Mouse (Mus musculus) forebrain, embryonic 13.5 days (tissue): Measurements from ENCODE around the gene Adam8. TPM values are rescaled to one million over a fixed set of nuclear protein-coding genes. Genes with fewer than 3 reads are reported as not detected.

Source experiments
- ATAC-seq: fragments of 200-750 bp; cut with Nextera tagmentation; 2 replicates; pipeline ENCODE4 v1.8.0; 2017
- H3K27ac ChIP-seq: fragments of 300-500 bp; sonication (generic); 2 replicates; pipeline ENCODE4 v1.5.1; 2015; ENCODE audit warnings: inconsistent platforms, mild to moderate bottlenecking, moderate library complexity
- H3K27me3 ChIP-seq: fragments of 300-500 bp; sonication (generic); 2 replicates; pipeline ENCODE4 v1.6.1; 2015; ENCODE audit warnings: mild to moderate bottlenecking, inconsistent platforms
- H3K36me3 ChIP-seq: fragments of 300-500 bp; sonication (generic); 2 replicates; pipeline ENCODE4 v1.6.1; 2015; ENCODE audit warnings: mild to moderate bottlenecking, inconsistent platforms; ENCODE audit not compliant: poor library complexity, severe bottlenecking
- H3K4me1 ChIP-seq: fragments of 300-500 bp; sonication (generic); 2 replicates; pipeline ENCODE4 v1.6.1; 2015; ENCODE audit warnings: inconsistent platforms
- H3K4me2 ChIP-seq: fragments of 300-500 bp; sonication (generic); 2 replicates; pipeline ENCODE4 v1.6.1; 2015; ENCODE audit warnings: inconsistent platforms, mild to moderate bottlenecking, moderate library complexity
- H3K4me3 ChIP-seq: fragments of 300-500 bp; sonication (generic); 2 replicates; pipeline ENCODE4 v1.5.1; 2015; ENCODE audit warnings: mild to moderate bottlenecking, inconsistent platforms
- H3K9ac ChIP-seq: fragments of 300-500 bp; sonication (generic); 2 replicates; pipeline ENCODE4 v1.6.1; 2015; ENCODE audit warnings: mild to moderate bottlenecking, inconsistent platforms
- H3K9me3 ChIP-seq: fragments of 300-500 bp; sonication (generic); replicated peaks from 2 replicates; pipeline ENCODE4 v1.6.1; 2016; ENCODE audit warnings: inconsistent platforms
- WGBS: fragments of 180-500 bp; shearing (Covaris S2); methylation state at CpG from one replicate; pipeline ENCODE4 v1.1.7; 2015; 5-methylcytosine and 5-hydroxymethylcytosine counted together
- polyA plus RNA-seq: library from polyadenylated mRNA; unstranded; fragments of >200 nt; fragmentation: Nextera tagmentation; extraction: Ambion mirVana; gene quantifications from 2 replicates; pipeline ENCODE4 v1.2.1, GENCODE M21; 2015

Adam8 gene
- polyA plus RNA-seq = 3.9 and 4.3 TPM in 2 replicates

DNA sequence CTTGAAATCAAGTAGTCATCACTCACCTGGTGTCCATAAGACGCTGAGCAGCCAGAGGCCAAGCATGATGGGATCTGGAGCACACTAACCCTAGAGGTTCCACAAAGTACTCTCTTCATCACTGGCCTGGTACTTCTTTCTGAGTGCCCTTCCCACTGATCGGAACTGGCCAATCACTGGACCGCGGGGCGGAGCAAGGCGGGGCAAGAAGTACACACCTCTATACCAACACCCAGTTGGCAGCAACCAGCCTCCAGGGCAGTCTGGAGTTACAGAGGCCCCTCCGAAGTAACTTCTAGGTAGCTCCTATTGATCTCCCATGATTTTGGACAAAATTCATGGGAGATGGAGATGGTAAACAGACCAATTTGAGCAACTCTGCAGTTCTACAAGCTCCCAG, at the start of gene Adam8:
TSS of gene Adam8 (minus strand) at position 157 of the 400 bp plus-strand sequence.
- no peaks in the 10 kb centered on the region for H3K27me3 ChIP-seq
- H3K9ac ChIP-seq = no peak within 1 kb of the TSS
- H3K4me2 ChIP-seq = no peak within 1 kb of the TSS
- peak; percentile 43; the same call in 1 of the 2 replicates for ATAC-seq
- no peak within 1 kb of the TSS for H3K4me3 ChIP-seq
- H3K9me3 ChIP-seq = no peaks in the 10 kb centered on the region
- no peaks in the 10 kb centered on the region for H3K4me1 ChIP-seq
- H3K27ac ChIP-seq = no peak within 1 kb of the TSS
- H3K36me3 ChIP-seq = peaks cover 25% of the 10 kb centered on the region
- WGBS = 29% methylated on average over 7 of the region's 7 CpGs

DNA sequence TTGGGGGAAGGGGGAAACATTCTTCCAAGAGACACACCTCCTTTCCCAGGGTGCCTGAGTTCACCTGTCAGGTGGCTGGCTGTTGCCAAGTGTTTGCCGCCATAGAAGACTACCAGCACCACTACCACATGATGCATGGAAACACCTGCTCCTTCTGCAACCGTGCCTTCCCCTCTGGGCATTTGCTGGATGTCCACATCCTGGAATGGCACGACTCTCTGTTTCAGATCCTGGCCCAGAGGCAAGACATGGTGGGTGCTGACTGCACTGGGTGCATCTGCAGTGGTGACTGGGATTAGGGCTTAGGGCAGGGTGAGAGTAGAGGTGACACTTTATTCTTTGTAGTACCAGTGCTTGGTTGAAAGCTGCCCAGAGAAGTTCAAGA, 44.8 kb upstream of the Adam8 start:
- H3K4me2 ChIP-seq = peak overlapping the region; percentile 89
- ATAC-seq = no peak
- WGBS = 59% methylated on average over 3 of the region's 3 CpGs

DNA sequence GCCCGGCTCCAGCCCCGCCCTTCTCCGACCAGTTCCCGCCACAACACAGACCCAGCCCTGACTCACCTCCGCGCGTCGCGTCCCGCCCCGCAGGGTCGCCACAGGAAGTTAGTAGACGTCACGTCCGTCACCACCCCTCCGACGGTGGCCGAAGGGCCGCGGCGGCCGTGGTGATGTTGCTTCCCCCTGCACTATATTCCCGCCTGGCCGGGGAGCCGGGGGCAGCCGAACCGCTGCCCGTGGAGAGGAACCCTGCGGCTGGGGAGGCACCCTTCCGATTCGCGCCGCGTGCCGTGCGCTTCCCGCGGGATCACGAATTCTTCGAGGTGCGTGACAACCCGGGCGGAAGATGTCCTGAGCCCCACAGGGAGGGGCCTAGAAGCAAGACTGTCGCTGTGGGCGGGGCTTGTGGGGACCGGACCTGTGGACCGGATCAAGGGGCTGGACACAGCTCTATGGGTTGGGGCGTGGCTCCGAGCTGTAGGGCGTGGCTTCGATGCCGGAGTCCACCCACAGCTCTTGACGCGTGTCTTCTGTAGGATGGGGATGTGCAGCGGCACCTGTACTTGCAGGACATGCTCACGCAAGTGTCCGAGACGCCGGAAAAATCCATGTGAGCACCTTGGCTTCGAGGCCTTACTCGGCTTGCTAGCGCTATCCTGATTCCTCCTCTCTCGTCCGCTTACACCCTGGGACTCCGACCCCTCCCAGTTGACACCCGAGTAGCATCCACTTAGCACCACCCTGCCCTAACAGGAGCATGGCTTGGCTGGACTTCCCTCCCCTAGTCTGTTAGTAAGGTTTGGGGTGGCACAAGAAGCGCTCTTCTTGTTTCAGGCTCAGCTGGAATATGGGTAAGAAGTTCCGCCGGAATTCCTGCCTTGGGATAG, 44.2 kb upstream of the Adam8 start, which contains the start of the genes Zfp511 and Tubgcp2:
TSS of gene Zfp511 (plus strand) at position 111 of the 890 bp plus-strand sequence.
TSS of gene Tubgcp2 (minus strand) at position 389 of the 890 bp plus-strand sequence.
- no peaks in the 10 kb centered on the region for H3K9me3 ChIP-seq
- ATAC-seq = peak; percentile 97
- H3K4me3 ChIP-seq = peak within 1 kb of the TSS; percentile 72

More for the DNA sequence above, 44.8 kb upstream of the Adam8 start:
- Histone ChIP-seq H3K9me3 (no peaks in the 10 kb centered on the region), H3K4me1 (peaks cover 29% of the 10 kb centered on the region), H3K9ac (peak overlapping the region; percentile 89), H3K27me3 (no peaks in the 10 kb centered on the region), H3K4me3 (peak overlapping the region; percentile 72), H3K36me3 (peaks cover 34% of the 10 kb centered on the region), H3K27ac (no peak overlapping the region)

DNA sequence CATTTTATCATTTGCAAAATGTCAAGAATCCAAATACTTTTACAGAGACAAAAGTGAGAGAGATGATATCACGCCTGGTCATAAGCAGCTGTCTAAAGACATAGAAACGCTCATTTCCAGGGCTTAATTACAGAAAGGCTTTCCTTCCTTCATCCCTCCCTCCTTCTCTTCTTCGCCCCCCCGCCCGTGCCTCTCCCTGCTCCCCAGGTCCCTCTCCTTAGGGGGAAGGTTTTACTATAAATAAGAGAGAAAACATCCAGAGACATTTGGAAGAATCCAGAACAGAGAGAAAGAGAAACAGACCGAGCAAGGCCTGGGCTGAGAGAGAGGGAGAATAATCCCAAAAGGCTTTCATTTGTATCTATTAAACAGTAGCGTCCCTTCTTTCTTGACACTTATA, 43.1 kb upstream of the Adam8 start:
- Histone ChIP-seq H3K36me3 (peaks cover 43% of the 10 kb centered on the region), H3K4me2 (peak overlapping the region; percentile 89), H3K9me3 (no peaks in the 10 kb centered on the region), H3K9ac (peak overlapping the region; percentile 89), H3K4me1 (peaks cover 29% of the 10 kb centered on the region), H3K4me3 (peak overlapping the region; percentile 72), H3K27ac (peak overlapping the region; percentile 80; the same call in 1 of the 2 replicates), H3K27me3 (no peaks in the 10 kb centered on the region)
- 16% methylated on average over 7 of the region's 7 CpGs for WGBS
- ATAC-seq = no peak

More for the DNA sequence above, 44.2 kb upstream of the Adam8 start, which contains the start of the genes Zfp511 and Tubgcp2:
- Histone ChIP-seq H3K9ac (peak within 1 kb of the TSS; percentile 89), H3K27ac (peak within 1 kb of the TSS; percentile 80), H3K27me3 (no peaks in the 10 kb centered on the region), H3K4me1 (peaks cover 29% of the 10 kb centered on the region), H3K36me3 (peaks cover 40% of the 10 kb centered on the region), H3K4me2 (peak within 1 kb of the TSS; percentile 89)
- WGBS = 1% methylated on average over 69 of the region's 69 CpGs

DNA sequence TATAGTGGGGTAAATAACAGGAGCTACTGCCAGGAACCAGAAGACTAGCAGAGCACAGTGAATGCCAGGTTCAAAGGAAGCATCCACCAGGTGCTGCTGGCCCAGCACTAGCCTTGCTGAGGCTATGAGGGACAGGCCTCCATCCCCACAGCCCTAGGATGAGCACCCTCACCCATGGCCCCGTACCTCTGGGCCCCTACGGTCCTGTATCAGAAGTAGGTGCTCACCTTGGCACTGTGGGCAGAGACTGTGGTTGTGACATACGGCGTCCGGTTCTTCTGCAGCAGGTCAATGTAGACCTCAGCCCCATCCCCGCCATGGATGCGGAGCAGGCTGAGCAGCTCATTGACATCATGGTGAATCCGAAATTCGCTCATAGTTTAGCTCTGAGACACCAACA, 41.0 kb upstream of the Adam8 start:
- Histone ChIP-seq H3K36me3 (peaks cover 54% of the 10 kb centered on the region), H3K27ac (no peak overlapping the region), H3K4me3 (no peak overlapping the region), H3K4me2 (no peak overlapping the region), H3K4me1 (peaks cover 29% of the 10 kb centered on the region), H3K9me3 (no peaks in the 10 kb centered on the region), H3K9ac (no peak overlapping the region), H3K27me3 (no peaks in the 10 kb centered on the region)
- ATAC-seq = no peak
- 98% methylated on average over 9 of the region's 9 CpGs for WGBS

DNA sequence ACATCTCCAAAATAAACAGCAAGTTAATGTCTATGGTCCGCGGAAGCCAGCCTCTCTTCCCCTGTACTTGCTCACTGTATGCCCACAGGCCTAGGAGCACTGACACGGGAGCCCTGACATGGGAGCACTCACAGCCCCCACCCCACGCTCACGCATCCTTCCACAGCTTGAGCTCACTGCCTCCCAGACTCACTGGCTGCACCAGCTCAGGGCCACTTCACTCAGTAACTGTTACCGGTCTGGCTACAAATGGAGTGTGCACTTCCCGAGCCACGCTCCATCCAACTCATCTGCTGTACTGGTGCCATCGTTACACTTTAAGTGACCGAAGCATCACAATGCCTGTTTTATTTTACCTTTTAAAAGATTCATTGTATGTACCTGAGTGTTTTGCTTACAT, 40.0 kb upstream of the Adam8 start:
- peaks cover 25% of the 10 kb centered on the region for H3K4me1 ChIP-seq
- no peak for ATAC-seq
- H3K9ac ChIP-seq = no peak overlapping the region
- H3K36me3 ChIP-seq = peaks cover 62% of the 10 kb centered on the region
- no peak overlapping the region for H3K27ac ChIP-seq
- H3K9me3 ChIP-seq = no peaks in the 10 kb centered on the region
- H3K4me3 ChIP-seq = no peak overlapping the region
- 96% methylated on average over 10 of the region's 10 CpGs for WGBS
- H3K27me3 ChIP-seq = no peaks in the 10 kb centered on the region
- no peak overlapping the region for H3K4me2 ChIP-seq

DNA sequence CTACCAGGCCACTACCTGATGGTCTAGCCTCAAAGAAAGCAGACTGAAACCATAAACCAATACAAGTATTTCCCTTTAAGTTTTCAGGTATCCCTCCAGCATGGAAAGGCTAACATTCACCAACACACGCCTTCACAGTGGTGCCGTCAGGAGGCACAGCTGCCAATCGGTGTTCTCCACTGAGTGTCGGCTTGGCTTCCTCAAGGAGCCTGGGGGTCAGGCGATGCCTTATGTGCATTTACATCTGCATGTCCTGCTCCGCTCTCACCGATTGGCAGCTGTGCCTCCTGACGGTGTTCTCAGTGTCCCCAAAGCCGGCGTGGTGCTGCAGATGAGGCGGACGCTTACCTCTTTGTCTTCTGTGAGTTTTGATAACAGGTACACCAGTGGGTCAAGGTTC, 39.4 kb upstream of the Adam8 start:
- Histone ChIP-seq H3K36me3 (peaks cover 62% of the 10 kb centered on the region), H3K27me3 (no peaks in the 10 kb centered on the region), H3K9ac (no peak overlapping the region), H3K4me1 (peaks cover 19% of the 10 kb centered on the region), H3K4me3 (no peak overlapping the region), H3K27ac (no peak overlapping the region), H3K4me2 (no peak overlapping the region), H3K9me3 (no peaks in the 10 kb centered on the region)
- WGBS = 95% methylated on average over 12 of the region's 12 CpGs
- ATAC-seq = no peak

DNA sequence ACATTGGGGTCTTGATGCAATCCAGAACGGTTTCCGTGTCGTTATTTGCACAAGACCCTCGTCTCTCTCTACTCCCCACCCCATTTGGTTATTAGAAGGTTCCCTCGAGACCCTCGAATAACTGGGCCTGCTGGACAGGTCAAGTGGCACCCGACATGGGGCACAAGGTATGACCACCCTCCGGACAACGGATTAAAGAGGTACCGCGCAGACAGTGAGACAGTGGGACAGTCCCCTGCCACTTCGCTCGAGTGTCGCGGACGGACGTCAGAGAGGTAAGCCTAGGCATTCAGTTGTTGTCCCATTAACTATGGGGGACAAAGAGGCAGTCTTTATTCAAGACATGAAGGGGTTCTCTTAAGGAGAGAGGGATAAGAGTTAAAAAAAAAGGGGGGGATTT, 19.0 kb upstream of the Adam8 start:
- H3K27me3 ChIP-seq = no peaks in the 10 kb centered on the region
- H3K4me1 ChIP-seq = no peaks in the 10 kb centered on the region
- H3K36me3 ChIP-seq = peaks cover 45% of the 10 kb centered on the region
- H3K4me2 ChIP-seq = no peak overlapping the region
- 97% methylated on average over 17 of the region's 17 CpGs for WGBS
- H3K9me3 ChIP-seq = no peaks in the 10 kb centered on the region
- ATAC-seq = no peak
- no peak overlapping the region for H3K4me3 ChIP-seq
- H3K9ac ChIP-seq = no peak overlapping the region
- no peak overlapping the region for H3K27ac ChIP-seq

DNA sequence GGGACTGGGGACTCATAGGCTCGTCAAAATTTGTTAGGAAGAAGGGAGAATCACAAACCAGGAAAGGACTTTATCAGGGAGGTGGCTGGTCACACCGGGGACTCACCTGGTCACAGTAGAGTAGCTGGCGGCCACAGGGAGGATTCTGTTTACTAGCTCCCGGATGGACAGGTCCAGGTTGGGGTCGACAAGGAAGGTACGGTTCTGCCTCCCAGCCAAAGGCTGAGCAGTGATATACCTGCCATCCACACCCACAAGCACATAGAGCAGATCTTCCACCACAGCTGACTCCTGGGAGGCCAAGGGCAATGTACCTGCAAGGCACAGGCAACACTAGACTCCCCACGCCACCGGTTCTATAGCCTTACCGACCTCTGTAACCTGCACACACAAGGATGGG, 15.4 kb upstream of the Adam8 start:
- no peak overlapping the region for H3K27ac ChIP-seq
- H3K9me3 ChIP-seq = no peaks in the 10 kb centered on the region
- no peaks in the 10 kb centered on the region for H3K27me3 ChIP-seq
- no peaks in the 10 kb centered on the region for H3K4me1 ChIP-seq
- no peak overlapping the region for H3K4me3 ChIP-seq
- H3K4me2 ChIP-seq = no peak overlapping the region
- no peak for ATAC-seq
- 96% methylated on average over 9 of the region's 9 CpGs for WGBS
- no peak overlapping the region for H3K9ac ChIP-seq
- H3K36me3 ChIP-seq = peaks cover 70% of the 10 kb centered on the region

DNA sequence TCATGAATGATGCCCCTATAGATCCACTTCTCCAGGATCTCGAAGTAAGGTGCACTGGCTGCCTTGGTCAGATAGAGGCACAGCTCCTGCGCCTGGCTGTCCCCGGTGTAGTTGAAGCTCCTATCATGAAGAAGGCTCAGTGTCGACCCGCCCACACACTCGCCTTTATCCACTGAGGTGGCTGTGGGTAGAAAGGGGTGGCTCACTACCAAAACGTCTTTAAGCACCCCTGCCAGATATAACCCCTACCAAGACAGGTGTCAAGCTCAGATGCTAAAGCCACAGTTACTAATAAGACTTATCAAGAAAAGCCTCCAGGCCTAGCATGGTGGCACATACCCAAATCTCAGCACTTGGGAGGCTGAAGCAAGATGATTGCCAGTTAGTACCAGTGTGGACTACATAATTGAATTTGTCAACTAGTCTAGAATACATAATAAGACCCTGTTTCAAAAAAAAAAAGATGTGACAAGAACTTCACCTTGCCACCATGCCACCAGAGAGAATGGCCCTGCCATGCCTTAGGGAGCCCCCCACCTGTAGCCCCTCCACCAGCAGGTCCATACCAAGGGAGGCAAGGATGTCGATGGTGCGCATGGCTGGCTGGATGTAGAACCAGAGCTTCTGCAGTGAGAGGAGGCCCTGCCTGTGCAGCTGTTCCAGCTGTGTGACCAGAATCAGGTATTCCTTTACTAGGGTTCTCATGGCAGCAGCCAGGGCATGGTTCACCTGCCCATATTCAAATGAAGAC, 14.7 kb upstream of the Adam8 start:
- Histone ChIP-seq H3K9me3 (no peaks in the 10 kb centered on the region), H3K4me1 (no peaks in the 10 kb centered on the region), H3K27me3 (no peaks in the 10 kb centered on the region), H3K4me3 (no peak overlapping the region), H3K36me3 (peaks cover 76% of the 10 kb centered on the region), H3K9ac (no peak overlapping the region), H3K4me2 (no peak overlapping the region), H3K27ac (no peak overlapping the region)
- no peak for ATAC-seq
- 92% methylated on average over 9 of the region's 9 CpGs for WGBS

DNA sequence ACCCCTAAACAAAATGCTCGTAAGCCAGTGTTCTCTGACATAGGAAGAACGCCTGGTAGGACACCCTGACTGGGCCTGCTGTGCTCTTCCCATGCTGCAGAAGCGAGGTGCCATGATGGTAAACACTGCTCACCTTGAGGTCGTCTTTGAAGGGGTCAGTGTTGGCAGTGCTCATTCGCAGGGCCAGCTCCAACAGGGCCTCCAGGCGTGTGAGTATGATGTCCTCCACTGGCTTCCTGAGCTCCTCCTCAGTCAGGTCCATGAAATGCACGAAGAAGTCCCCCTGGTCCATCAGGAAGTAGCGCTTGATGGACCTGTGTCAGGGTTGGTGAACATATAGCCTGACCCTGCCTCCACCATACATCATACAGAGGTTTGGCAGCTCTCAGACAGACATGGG, 12.3 kb upstream of the Adam8 start:
- 89% methylated on average over 8 of the region's 8 CpGs for WGBS
- Histone ChIP-seq H3K4me2 (no peak overlapping the region), H3K27me3 (no peaks in the 10 kb centered on the region), H3K9me3 (no peaks in the 10 kb centered on the region), H3K4me3 (no peak overlapping the region), H3K9ac (no peak overlapping the region), H3K27ac (no peak overlapping the region), H3K4me1 (no peaks in the 10 kb centered on the region), H3K36me3 (peaks cover 85% of the 10 kb centered on the region)
- ATAC-seq = no peak
